Mouse (Mus musculus): ENCODE measurements around the gene Fxyd3.

- TF ChIP-seq CTCF (IDR thresholded peaks at IDR 0.05; ENCODE audit: borderline replicate concordance, insufficient read depth, low read length) (0 out of 2 replicates have a peak, but pooled peaks have one; percentile 7), POLR2A (IDR thresholded peaks at IDR 0.05; ENCODE audit: low read depth, low read length) (no peak)
These were observed 23.7 kb downstream of the Fxyd3 start for GRCm38 (mm10) chr7:31052636-31053434.
